Mouse (Mus musculus): ENCODE results near the gene Enpep. TPM values are rescaled to one million over a fixed set of nuclear protein-coding genes. Genes with fewer than 3 reads are reported as not detected.

Gene Enpep
- polyA plus RNA-seq, 1 experiment, result 46.6 TPM

DNA sequence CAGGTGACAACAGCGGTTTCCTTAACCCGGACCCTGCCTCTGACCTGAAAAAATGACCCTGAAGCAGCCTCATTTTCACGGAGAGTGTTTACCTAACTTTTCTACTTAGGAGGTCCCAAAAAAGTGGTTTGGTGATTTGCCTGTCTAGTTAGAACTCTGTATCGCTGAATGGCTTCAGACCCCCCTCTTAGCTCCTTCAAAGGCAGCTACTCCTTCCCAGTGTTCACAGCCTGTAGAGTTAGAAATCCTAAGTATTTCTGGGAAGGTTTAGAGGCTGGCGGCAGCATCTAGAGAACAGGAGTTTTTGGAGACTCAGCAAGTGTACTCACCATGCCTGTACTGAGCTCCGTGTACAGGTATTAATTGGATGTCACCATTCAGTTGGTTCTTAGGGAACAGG lies 105.8 kb downstream of the Enpep start:
- TF ChIP-seq CTCF (IDR thresholded peaks at IDR 0.05; ENCODE audit: insufficient read depth, low read length) (no peak), POLR2A (IDR thresholded peaks at IDR 0.05; ENCODE audit: borderline replicate concordance, extremely low read depth, low read depth, low read length) (no peak)
- no peak for DNase-seq
- H3K4me3 ChIP-seq (replicated peaks; ENCODE audit: extremely low read depth, low read depth, low read length), result no peak overlapping the region

GRCm38 (mm10) chr3:129225577-129226289 lies 106.8 kb downstream of the Enpep start:
- Histone ChIP-seq H3K4me3 (replicated peaks; ENCODE audit: extremely low read depth, low read depth, low read length) (no peak overlapping the region), H3K4me1 (ENCODE audit: control insufficient read depth, insufficient read depth, low read length) (no peaks in the 10 kb centered on the region)
- DNase-seq, result no peak
- WGBS, result 3% methylated on average over 13 of the region's 13 CpGs
- no peak for TF ChIP-seq CTCF (IDR thresholded peaks at IDR 0.05; ENCODE audit: insufficient read depth, low read length)
- TF ChIP-seq POLR2A (IDR thresholded peaks at IDR 0.05; ENCODE audit: borderline replicate concordance, extremely low read depth, low read depth, low read length), result no peak

More for the DNA sequence above, 105.8 kb downstream of the Enpep start:
- H3K4me1 ChIP-seq (ENCODE audit: control insufficient read depth, insufficient read depth, low read length), result no peaks in the 10 kb centered on the region
- WGBS, result 4% methylated on average over 6 of the region's 6 CpGs

DNA sequence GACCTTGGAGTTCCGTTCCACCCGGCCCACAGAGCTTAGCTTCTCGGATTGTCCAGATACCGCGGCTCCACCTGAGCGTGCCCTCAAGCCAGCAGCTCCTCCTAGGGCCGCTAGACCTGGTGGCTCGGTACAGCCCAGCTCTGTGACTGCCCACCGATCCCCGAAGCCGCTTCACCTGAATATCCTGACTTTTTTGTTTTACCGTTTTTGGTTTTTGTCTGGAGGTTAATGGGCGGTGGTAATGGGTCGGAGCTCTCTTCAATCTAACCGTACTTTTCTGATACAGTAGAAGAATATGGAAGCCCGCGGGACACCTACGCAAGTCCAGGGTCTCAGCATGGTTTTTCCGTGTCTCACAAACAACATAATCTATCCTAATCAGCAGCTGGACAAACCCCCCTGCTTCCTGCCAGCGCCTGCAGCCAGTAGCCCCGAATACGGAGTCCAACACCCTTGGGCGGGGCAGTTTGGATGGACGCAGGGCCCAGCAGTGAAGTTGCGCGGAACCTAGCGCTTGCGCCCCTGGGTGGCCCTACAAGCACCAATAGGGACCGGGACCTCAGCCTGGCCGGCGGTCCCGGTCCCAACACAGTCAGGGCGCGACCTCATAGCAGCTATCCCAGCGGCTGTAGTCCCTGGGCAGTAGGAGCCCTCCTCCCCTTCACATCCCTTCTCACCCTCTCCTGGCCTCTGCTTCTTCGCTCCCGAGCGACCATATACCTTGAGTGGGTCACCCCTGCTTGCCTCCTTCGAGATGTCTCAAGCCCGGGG lies 107.5 kb downstream of the Enpep start:
- DNase-seq, result no peak
- TF ChIP-seq POLR2A (IDR thresholded peaks at IDR 0.05; ENCODE audit: borderline replicate concordance, extremely low read depth, low read depth, low read length) (no peak), CTCF (IDR thresholded peaks at IDR 0.05; ENCODE audit: insufficient read depth, low read length) (no peak)
- 3% methylated on average over 40 of the region's 40 CpGs for WGBS
- no peak overlapping the region for H3K4me3 ChIP-seq (replicated peaks; ENCODE audit: extremely low read depth, low read depth, low read length)
- no peaks in the 10 kb centered on the region for H3K4me1 ChIP-seq (ENCODE audit: control insufficient read depth, insufficient read depth, low read length)

- TF ChIP-seq CTCF (IDR thresholded peaks at IDR 0.05; ENCODE audit: insufficient read depth, low read length) (no peak), POLR2A (IDR thresholded peaks at IDR 0.05; ENCODE audit: borderline replicate concordance, extremely low read depth, low read depth, low read length) (no peak)
- no peak for DNase-seq
- Histone ChIP-seq H3K4me1 (ENCODE audit: control insufficient read depth, insufficient read depth, low read length) (no peaks in the 10 kb centered on the region), H3K4me3 (replicated peaks; ENCODE audit: extremely low read depth, low read depth, low read length) (no peak overlapping the region)
- WGBS, result 2% methylated on average over 26 of the region's 26 CpGs
These were observed 108.3 kb downstream of the Enpep start for GRCm38 (mm10) chr3:129223964-129224805.

DNA sequence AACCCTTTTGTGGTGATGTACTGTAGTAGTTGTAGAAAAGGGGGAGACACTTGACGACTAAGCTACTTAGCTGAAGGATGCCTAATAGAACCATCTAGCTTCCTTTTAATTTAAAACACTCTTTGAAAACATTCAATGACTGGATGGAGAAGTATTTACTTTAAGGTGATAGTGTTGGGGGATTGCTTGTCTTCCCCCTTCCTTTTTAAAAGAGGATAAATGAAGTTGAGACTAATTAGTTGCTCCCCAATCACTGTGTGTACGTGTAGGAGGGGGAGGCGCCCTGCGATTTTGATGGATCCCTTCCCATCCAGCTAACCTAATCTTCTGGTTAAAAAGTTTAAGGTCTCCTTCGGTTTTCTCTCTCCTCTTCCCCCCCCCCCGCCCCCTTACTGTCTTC lies 109.1 kb downstream of the Enpep start:
- no peak overlapping the region for H3K4me3 ChIP-seq (replicated peaks; ENCODE audit: extremely low read depth, low read depth, low read length)
- no peak for DNase-seq
- no peak for TF ChIP-seq CTCF (IDR thresholded peaks at IDR 0.05; ENCODE audit: insufficient read depth, low read length)
- TF ChIP-seq POLR2A (IDR thresholded peaks at IDR 0.05; ENCODE audit: borderline replicate concordance, extremely low read depth, low read depth, low read length), result no peak
- 11% methylated on average over 6 of the region's 6 CpGs for WGBS
- no peaks in the 10 kb centered on the region for H3K4me1 ChIP-seq (ENCODE audit: control insufficient read depth, insufficient read depth, low read length)

GRCm38 (mm10) chr3:129222448-129223290 lies 109.9 kb downstream of the Enpep start:
- no peak overlapping the region for H3K4me3 ChIP-seq (replicated peaks; ENCODE audit: extremely low read depth, low read depth, low read length)
- 8% methylated on average over 21 of the region's 21 CpGs for WGBS
- no peak for TF ChIP-seq POLR2A (IDR thresholded peaks at IDR 0.05; ENCODE audit: borderline replicate concordance, extremely low read depth, low read depth, low read length)
- no peak for TF ChIP-seq CTCF (IDR thresholded peaks at IDR 0.05; ENCODE audit: insufficient read depth, low read length)

DNA sequence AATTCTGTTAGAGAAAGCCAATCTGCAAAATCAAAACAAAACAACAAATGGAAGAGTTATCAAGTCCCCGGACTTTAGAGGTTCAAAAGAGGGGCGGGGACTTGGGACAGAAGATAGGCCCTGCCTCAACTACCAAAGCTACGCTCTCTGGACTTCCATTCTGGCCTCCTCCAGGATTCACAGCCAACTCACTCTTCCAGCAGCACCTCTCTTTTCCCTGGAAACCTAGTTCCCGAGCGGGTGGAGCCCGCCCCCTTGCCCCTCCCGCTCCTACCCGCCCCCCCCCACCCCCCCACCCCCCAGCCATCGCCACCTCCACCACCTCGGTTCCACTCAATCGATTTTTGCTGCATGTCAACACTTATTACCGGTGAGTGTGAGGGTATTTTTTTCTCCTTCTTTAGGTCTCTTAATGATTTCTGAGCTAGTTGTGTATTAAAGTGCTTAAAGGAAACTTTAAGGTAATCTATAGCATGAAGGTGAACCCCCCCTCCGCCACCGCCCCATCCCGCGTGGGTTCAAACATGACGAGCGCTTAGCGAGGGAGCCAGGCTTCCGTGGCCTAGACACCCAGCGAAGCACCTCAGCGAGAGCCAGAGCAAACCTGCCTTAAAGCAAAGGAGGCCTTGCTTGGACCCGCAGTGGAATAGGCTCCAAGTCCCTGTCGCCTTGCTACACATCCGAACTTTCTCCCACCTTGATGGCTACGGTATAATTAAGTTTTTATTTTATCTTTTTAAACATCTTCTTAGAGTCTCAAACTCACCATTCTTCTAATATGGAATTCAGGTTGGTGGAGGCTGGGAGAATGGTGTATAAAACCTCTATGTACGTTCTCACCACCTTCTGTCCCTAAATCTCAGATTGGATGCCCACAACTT lies 110.9 kb downstream of the Enpep start:
- DNase-seq, result no peak
- no peaks in the 10 kb centered on the region for H3K4me1 ChIP-seq (ENCODE audit: control insufficient read depth, insufficient read depth, low read length)
- H3K4me3 ChIP-seq (replicated peaks; ENCODE audit: extremely low read depth, low read depth, low read length), result no peak overlapping the region
- TF ChIP-seq POLR2A (IDR thresholded peaks at IDR 0.05; ENCODE audit: borderline replicate concordance, extremely low read depth, low read depth, low read length) (no peak), CTCF (IDR thresholded peaks at IDR 0.05; ENCODE audit: insufficient read depth, low read length) (no peak)
- 15% methylated on average over 25 of the region's 27 CpGs for WGBS

More at GRCm38 (mm10) chr3:129222448-129223290, 109.9 kb downstream of the Enpep start:
- no peaks in the 10 kb centered on the region for H3K4me1 ChIP-seq (ENCODE audit: control insufficient read depth, insufficient read depth, low read length)
- no peak for DNase-seq

Data from lung, adult 2 months (tissue).